Mouse (Mus musculus) olfactory bulb, adult 2 months (tissue): ENCODE results near the gene Hoxa5.

Experiments
- CTCF ChIP-seq: fragments of 200-500 bp; IDR thresholded peaks from 2 replicates; pipeline ENCODE4 v1.5.1; 2012; ENCODE audit warnings: low read depth, mild to moderate bottlenecking, low read length, moderate library complexity; ENCODE audit not compliant: insufficient read depth
- POLR2A ChIP-seq: fragments of 200-500 bp; IDR thresholded peaks from 2 replicates; pipeline ENCODE4 v1.6.1; 2012; ENCODE audit warnings: mild to moderate bottlenecking, low read depth, low read length, moderate library complexity; ENCODE audit not compliant: insufficient read depth

DNA sequence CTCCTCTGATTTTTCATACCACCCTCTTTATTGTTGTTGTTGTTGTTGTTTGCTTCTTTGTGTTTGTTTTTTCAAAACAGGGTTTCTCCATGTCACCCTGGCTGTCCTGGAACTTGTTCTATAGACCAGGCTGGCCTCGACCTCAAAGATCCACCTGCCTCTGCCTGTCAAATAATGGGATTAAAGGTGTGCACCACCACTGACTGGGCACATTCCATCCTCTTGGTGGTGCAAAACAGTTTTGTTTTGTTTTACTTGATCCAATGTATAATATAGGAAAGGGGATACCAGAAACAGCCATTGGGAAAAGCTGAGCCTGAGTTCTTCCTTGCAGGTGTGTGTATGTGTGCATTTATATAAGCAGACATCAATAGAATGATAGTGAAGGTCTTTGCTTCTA is 17.9 kb downstream of the Hoxa5 start:
- TF ChIP-seq CTCF (no peak), POLR2A (no peak)
